Mouse (Mus musculus) 3134 (cell line): ENCODE measurements around the gene Pbx3.
A peak's percentile ranks its signal among the peaks of the same experiment; 100 is the strongest.

ENCODE experiments used
- DNase-seq: peaks from one replicate; pipeline ENCODE4 v3.0.0-alpha.2; 2011; ENCODE audit warnings: low spot score; ENCODE audit not compliant: insufficient read length; ENCODE audit errors: extremely low read depth

Gene Pbx3

DNA sequence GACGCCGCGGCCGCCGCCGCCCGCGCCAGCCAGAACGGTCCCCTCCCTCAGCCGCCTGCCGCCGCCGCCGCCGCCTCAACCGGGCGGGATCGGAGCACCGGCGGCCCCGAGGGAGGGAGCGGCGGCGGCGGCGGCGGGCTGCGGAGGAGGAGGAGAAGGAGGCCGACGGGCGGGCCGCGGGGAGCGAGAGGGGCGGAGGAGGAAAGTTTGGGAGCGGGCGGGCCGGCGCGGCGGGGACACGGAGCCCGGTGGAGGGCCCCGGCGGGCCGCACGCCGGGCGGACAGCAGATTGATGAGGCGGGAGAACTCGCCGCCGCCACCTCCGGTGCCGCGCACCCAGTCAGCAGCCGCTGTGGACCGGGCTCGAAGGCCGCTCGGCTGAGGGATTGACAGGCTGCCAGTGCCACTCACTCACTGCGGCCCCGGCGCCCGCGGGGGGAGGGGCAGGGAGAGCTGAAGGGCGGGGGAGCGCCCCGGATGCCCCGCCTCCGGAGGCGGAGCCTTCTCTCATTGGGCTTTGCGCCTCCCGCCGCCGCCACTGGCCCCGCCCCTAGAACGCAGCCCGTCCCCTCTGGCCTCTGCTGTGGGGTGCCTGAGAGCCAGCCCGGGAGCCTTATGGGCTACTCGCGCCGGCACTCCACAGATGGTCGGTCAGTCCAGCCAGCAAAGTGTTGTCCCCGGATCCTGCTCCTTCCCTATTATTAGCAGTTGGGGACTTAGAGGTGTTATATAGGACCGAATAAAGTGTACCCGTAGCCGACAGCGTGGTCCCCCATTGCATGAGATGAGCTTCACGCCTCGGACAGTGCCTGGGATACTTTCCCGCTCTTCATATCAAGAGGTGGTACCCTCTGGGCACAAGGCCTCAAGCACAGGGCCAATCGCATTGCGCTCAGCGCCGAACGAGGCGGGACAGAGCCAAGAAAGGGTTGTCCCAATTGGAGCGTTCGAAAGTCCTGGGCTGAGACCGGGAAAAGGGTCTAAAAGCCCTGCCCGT lies at the start of gene Pbx3:
Gene Pbx3, minus strand, starts transcription at position 838 of the 997 bp plus-strand sequence.
- peak; percentile 92 for DNase-seq

DNA sequence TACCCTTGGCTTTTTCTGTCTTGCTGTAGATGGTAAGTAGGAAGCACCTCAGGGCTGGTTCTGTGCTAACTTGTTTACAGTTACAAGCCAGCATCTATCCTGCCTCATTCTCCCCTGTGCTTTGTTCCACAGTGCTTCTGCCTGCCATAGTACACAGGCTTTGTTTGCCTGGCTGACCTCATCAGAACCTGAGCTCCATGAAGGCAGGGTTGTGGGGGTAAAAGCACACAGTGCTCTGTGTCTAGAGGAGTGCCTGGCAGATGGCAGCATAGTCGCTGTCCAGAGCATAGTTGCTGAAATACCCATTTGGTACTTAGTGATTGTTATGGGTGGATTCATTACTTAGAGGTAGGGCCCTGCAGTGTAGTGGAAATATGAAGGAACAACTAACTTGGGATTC lies 47.3 kb upstream of the Pbx3 start:
- no peak for DNase-seq

DNA sequence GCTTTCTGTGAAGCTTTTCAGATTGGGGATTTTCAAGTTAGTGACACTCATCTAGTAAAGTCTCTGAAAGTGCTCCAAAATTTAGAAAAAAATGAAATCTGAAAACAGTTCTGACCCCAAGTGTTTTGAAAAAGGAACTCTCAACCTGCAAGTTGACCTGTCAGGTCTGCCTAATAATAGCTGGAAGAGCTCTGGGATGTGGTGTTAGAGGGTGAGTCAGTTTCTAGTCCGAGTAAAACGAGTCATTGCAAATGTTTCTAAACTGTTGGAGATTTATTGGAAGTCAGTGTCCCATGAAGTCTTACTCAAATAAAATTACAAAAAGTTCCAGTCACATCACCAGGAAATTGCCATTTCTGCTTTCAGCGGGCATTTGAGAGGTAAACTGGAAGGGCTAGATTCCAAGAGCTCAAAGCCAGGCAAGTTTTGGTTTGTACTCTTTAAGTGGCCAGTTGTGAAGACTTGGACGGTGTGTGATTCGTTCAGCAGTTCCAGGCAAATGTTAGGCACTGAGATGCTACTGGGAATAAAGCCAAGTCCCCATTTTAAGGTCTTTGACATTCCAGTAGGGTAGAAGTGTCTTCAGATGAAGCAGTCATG lies 36.9 kb upstream of the Pbx3 start:
- DNase-seq = no peak

DNA sequence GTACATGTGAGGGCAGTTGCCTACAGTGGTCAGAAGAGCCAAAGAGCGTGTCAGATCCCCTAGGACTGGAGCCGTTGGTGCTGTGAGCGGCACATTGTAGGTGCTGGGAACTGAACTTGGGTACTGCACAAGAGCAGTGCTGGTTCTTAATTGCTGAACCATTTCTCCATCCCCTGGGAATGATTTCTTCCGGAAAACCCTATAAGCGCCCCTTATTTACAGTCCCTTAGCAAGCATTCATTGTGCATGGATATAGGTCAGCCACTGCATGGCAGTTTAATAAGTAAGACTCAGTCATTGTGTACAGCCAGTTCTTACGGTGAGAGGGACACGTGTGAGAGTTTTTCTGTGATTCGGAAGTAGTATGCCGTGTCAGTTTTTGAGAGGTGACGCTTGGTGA lies 35.4 kb upstream of the Pbx3 start:
- no peak for DNase-seq

DNA sequence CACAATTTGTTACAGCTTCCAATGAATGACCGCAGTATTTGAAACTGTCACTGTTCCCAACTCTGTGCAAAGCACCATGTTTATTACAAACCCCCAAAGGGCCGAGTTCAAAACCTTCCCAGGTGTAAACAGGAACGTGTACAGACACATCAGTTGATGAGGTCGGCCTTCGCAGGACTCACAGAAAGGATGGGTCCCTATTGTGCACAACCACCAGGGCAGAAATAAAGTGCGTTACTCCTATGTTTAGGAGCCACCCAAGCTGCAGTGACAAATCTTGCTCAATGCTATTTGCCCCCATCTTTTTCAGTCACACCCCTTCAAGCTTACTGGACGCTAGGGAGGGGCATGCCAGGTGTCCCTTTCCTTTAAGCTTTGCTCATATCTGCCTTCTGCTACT lies 34.7 kb upstream of the Pbx3 start:
- DNase-seq = no peak

DNA sequence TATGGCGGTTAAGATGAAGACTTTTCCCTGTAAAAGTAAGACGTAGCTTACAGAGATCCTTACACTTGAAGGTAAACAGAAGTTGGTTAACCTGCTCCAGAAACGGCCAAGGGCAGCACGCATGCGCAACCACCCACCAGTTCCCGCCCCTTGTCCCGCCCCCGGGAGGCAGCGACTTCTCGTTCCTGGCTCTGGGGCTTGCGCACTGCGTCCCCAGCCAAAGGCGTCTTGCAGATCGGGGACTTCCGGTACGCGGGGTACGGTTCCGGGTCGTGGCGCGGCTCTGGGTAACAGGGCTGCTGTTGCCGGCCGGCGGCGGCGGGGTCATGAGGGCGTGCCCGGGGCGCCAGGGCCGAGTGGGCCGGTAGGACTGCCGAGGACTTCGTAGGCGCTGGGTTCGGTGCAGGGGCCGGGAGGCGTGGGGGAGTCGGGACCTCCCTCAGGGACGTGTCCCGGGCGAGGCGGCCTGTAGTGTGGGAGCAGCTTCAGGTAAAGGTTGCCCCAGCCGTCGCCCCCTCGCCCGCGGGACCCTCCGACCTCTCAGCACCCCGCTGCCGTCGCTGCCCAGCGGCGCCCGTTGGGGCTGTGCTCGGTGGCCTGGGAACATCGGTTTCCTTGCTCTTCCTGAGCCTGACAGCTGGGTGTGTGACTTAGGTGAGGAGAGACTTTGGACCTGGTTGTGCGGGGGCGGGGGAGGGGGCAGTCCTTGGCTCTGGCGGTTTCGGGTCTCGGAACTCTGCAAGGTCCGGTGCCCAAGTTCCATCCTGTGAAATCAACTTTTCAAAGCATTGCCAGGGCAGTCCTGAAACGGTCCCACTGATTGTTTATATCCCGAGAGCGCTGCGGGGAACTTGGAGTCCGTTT lies 33.9 kb upstream of the Pbx3 start, which contains the start of gene Mapkap1:
Gene Mapkap1, plus strand, starts transcription at position 171 of the 864 bp plus-strand sequence.
- peak; percentile 97 for DNase-seq

DNA sequence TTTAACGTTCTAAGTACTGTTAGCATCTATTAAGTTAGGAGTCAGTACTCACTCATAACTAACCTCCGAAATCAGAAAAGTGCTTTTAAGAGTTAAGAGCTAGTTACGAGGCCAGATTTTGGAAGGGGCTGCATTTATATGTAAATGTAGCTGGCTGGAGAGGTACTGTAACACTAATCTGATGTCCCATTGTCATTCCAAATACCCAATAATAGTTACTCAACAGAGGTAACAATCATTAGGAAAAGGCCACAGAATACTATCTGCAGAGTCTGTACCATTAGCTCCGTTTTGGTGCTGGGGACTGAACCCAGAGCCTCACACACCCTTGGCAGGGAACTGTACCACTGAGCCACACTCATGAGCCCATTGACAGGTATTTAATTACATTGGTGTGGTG lies 26.6 kb upstream of the Pbx3 start:
- DNase-seq = no peak

DNA sequence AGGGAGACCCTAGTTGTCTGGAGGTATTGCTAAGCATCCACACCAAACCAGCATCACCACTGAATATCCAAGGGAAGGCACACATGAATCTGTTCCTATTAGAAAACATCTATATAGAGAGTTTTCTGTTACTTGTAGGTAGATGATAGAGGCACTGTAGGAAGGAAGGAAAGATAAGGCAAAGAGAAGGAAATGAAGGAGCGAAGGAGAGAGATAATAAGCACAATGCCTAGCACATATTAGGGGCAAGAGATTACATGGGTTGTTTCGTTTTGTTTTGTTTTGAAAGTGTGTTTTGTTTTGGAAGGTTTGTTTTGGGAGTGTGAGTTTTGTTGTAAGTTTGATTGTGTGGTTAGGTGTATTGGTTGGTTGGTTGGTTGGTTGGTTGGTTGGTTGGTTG lies 6.0 kb upstream of the Pbx3 start:
- no peak for DNase-seq

DNA sequence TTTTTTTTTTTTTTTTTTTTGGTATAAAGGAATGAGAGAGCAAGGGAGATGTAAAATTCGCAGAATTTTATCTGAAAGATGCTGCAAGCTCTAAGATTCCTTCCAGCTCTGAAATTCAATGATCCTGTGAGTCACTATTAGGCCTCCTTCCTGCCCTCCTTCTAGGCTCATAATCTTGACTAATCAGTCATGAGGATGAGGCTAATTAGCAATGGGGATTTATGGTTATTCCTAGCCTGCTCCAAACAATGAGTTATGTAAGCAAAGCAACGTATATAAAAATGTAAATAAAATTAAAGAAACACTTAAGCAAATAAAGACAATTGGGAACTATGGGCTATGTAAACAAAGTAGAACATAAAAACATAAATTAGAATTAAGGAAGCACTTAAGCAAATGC lies 1.4 kb upstream of the Pbx3 start:
- no peak for DNase-seq

DNA sequence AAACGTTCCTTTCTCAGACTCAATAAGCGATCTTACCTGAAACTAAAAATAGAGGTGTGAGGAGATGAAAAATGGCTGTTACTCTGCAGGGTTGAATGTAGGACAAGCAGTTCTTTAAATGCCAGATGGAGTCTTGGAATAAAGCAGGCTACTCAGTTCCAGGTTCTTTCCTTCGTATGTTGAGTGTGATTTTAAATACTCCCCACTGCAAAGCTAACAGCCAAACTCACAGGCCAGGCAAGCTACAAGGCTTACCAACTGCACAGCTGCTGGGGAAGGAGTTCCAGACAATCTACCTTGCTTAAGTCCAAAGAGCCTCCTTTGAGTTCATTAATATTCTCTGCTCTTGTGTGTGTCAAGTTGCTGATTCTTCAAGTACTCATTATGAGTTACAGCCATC lies 944 bp upstream of the Pbx3 start:
- no peak for DNase-seq

DNA sequence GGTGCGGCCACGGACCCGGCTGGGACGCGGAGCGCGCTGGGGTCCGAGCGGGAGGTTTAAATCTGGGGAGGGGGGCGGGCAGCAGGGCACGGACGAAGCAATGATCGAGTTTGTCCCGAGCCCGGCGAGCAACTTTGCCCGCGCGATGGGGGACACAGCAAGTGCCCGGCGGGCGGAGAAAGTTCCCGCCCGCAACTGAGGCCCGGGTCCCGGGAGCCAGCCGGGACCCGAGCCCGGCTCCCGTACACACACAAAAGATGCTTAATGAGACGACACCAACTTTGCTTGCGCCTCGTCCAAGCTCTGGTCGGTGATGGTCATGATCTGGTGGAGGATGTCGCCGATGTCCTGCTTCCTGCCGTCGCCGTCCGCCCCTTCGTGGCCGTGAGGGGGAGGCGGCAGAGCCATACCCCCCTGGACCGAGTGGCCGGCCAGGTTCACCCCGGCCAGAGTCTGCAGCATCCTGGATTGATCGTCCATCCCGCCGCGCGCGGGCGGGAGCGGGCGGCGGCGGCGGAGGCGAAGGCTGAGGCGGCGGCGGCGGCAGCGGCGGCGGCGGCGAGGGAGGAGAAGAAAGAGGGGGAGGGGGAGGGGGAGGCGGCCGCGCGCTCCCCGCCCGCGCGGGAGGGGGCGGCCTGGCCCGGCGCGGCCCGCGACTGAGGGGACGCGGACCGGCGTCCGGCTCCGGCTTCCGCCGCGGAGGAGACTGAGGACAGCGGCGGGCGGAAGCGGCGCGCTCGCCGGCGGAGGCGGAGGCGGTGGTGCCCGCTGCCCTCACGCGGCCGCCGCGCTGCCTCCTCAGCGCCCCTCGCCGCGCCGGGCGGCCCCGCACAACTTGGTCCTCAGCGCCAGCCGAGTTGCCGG lies 1.3 kb downstream of the Pbx3 start:
- DNase-seq = peak; percentile 75

DNA sequence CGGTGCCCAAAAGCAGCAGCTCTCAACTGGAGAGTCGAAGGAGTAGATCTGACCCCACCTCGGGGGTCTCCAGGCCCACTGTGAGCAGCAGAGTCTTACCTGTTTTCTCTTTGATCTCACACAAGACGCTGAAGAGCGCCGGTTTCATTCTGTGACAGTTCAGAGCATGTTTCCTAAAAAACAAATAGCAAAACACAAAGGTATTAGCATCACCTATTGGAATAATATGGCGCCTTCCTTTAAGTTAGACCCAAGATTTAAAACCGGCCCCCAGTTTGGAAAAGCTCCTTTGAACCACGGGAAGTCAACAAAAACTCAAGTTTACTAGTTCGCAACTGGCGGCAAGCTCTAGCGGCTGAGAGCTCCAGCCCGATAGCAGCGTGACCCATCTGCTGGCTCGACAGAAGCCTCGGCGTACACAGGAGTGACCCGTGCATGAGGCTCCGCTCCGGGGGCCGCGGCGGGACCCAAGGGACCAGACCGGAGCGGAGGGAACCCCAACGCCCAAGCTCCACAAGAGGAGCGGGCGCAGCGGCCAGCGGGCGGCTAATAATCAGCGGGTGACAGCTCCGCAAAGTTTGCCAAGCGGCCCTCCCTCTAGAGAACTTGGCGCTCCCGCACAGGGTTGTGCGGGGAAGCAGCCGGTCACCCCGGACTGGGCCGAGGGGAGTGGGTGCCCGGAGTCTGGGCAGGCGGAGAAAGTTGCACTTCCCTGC lies 2.1 kb downstream of the Pbx3 start:
- peak; percentile 69 for DNase-seq

DNA sequence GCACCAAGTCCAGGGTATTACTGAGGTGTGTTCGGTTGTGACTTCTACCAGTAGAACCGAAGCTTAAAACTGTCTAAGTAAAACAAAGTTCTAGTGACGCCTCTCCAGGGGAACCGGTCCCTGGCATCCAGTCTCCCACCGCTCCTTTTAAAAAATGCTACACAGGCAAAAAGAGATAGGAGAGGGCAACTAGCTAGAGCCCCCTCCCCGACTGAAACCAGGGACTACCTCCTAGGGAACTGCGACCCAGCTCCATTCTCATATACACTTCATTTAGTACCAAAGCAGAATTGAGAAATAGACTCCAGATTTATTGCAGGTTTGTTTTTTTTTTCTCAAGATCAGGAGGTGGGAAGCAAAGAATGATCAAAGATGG lies 2.6 kb downstream of the Pbx3 start:
- peak; percentile 5 for DNase-seq

DNA sequence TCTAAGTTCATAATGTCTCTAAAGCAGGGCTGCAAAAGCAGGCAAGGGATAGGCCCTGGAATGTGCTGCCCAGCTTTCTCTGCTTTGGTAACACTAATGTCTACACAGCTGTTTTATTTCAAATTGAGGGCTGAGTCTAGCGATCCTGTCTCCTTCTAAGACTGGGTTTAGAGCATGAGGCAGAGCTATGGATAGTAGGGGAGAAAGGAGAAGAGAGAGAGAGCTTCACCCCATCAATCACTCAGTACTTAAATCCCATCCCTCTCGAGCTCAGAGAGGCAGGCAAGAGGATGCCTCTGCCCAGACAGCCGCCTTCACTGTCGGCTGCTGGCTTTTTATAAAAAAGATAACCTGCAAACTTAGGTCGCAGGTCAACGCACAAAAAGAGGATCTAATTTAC lies 4.5 kb downstream of the Pbx3 start:
- DNase-seq = no peak

DNA sequence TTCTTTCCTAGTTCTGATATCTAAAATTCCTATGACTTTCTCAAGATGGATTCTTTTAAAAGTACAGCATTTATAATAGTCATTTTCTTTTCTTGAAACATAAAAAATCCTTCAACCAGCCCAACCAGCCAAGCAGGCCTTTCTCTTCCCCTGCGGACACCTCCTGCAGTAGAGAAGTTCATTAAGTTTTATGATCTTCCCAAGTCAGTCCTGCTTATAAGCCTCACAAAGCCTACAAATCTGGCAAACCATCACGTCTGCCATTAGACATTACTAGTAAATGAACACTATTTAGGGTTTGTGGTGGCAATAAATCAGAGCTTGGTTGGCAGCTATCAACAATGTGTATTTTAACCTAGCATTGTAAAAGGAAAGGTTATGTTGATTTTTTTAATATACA lies 5.9 kb downstream of the Pbx3 start:
- no peak for DNase-seq

DNA sequence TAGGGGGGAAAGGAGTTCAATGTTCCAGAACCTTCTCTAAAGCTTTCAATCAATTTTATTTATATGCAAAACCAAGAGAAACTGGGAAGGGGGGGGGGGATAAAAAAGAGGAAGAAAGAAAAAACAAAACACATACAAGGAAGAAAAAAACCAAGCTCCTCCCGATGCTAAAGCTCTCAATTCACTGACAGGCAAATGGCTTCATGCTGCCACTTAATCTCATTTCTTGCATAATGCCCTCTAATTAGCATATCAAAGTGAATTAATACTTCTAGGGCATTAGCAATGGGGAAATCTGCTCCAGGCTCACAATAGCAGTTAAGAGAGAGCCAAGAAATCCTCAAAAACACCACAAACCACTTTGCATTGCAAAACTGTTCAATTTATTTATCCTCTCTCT lies 9.3 kb downstream of the Pbx3 start:
- no peak for DNase-seq

DNA sequence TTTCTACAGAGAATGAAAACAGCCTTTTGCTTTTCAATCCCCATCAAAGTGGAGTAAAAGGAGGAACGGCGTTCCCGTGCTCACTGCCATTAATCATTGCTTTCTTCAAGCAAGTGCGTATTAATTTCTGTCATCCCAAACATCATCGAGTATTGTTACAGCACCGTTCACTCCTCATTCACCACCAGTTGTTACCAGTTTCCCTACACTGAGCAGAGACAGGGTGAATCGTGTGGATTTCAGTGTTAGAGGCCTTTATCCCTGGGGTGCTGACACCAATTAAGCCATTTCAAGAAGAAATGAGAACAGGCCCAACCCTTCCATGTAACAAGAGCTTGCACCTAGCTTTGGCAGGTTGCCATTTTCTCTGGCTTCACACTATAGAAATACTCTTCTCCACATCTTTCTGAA lies 17.1 kb downstream of the Pbx3 start:
- no peak for DNase-seq

DNA sequence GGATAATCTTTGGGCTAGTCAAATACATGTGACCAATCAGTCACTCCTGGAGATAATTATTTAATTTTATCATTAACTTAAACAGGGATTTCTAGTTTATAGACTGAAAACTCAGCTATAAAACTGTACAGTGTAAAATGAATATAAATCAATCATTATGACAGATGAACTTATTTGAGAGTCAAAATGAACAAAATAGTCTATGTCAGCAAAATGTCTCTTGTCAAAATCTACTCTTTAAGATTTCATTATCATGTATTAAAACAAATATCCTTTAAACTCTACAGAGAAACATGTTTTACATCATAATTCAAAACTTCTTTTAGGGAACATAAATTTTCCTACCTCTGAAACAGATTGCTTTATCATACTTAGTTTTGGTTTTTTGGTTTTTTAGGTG lies 20.9 kb downstream of the Pbx3 start:
- DNase-seq = no peak

DNA sequence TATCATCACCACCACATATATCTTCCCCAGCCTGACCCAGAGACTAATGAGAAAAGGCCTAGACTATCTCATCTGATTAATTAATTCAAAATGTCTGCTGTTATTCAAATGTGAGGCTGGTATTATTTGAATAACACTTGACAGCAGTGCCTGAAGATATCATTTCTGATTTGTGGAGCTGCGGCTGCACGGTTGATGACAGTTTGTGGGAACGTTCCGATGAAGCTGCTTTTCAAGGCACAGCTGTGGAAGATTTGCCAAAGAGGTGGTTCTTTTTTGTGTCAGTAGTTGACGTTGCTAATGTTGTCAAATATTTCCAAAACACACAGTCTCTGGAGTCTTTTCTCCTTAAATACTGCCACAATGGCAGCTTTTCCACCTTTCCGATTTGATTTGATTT lies 25.8 kb downstream of the Pbx3 start:
- DNase-seq = no peak

DNA sequence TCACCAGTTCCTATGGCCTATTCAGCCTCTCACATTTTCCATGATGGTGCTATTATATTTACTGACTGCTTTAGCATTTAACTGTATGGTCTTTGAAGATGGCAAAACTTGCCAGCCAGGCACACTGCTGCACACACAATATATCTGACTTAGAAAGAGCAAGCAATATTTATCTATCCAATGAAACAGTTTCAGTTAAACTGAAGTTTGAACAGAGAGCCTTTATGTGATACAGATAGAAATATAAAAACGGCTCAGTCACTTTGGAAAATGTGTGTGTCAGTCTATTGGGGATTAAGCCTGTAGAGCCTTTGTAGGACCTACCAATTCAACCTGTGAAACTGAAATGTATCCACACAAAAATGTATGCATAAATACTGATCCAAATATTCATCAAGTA lies 74.3 kb downstream of the Pbx3 start:
- no peak for DNase-seq
